Mouse (Mus musculus) bone marrow, adult 2 months (tissue): ENCODE data around the gene Rps12-ps3.

Experiments used
- CTCF ChIP-seq: fragments of 200-500 bp; IDR thresholded peaks from 2 replicates; pipeline ENCODE4 v1.5.1; 2011; ENCODE audit warnings: low read length, control low read depth; ENCODE audit not compliant: control insufficient read depth, insufficient read depth
- POLR2A ChIP-seq: fragments of 200-500 bp; IDR thresholded peaks from 2 replicates; pipeline ENCODE4 v1.6.1; 2011; ENCODE audit warnings: low read depth, mild to moderate bottlenecking, control low read depth, low read length, borderline replicate concordance; ENCODE audit not compliant: control insufficient read depth

- no peak for TF ChIP-seq CTCF
- TF ChIP-seq POLR2A, result no peak
Observed at GRCm38 (mm10) chr19:59356388-59356787, 34.3 kb downstream of the Rps12-ps3 start.
